Mouse (Mus musculus): ENCODE data around the gene Fcgr4. TPM values are rescaled to one million over a fixed set of nuclear protein-coding genes. Genes with fewer than 3 reads are reported as not detected.
"Not testable (repeated sequence)": the region's sequence is repeated elsewhere in the genome, so short reads cannot be mapped to it uniquely, and the experiment has no call there.

Gene Fcgr4
- total RNA-seq (2015) (34.6 and 34.8 TPM in 2 replicates), total RNA-seq (2017) (30.0 and 47.4 TPM in 2 replicates)

- peak; percentile 36; the same call in 1 of the 2 replicates for ATAC-seq (ENCODE audit: poor library complexity, severe bottlenecking)
Measured at GRCm38 (mm10) chr1:171018737-171019136, at the start of gene Fcgr4. TSS of gene Fcgr4 (plus strand) at chr1:171018920.

DNA sequence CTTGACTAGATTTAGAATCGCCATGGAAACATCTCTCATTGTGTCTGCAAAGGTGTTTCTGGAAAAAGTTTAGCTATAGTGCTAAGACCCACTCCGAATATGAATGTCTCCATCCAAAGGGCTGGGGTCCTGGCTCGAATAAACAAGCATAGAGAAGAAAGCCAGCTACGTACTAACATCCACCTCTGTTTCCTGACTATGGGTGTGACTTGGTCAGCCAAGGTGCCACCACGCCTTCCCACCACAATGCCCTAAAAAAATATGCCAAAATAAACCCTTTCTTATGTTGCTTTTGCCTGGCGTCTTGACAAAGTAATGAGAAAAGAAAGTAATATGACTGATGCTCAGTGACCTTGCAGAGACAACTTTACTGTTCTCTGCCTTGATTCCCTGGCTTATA lies 46.2 kb upstream of the Fcgr4 start:
- ATAC-seq (ENCODE audit: poor library complexity, severe bottlenecking) = no peak

- peak; percentile 76 for ATAC-seq (ENCODE audit: poor library complexity, severe bottlenecking)
Measured at GRCm38 (mm10) chr1:170972936-170973335, 45.8 kb upstream of the Fcgr4 start.

GRCm38 (mm10) chr1:170974171-170974570 lies 44.5 kb upstream of the Fcgr4 start:
- no peak for ATAC-seq (ENCODE audit: poor library complexity, severe bottlenecking)

DNA sequence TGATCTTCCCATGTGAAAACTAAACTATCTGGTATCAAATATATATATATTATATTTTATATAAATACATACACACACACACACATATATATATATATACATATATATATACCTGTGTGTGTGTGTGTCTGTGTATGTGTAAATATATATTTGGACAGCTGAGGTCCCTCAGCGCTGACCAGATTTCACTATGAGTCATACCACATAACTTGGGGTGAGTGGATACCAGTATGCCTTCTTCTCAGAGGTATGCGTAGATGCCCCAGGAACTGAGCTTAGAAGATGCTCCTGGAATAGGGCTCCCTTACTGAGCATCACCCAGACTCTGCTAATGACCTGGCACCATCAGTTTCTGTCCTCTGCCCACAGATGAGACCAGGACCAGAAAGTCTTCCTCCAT lies 44.0 kb upstream of the Fcgr4 start:
- no peak for ATAC-seq (ENCODE audit: poor library complexity, severe bottlenecking)

GRCm38 (mm10) chr1:170975350-170975749 lies 43.4 kb upstream of the Fcgr4 start:
- ATAC-seq (ENCODE audit: poor library complexity, severe bottlenecking) = 0 out of 2 replicates have a peak, but pooled peaks have one; percentile 2

DNA sequence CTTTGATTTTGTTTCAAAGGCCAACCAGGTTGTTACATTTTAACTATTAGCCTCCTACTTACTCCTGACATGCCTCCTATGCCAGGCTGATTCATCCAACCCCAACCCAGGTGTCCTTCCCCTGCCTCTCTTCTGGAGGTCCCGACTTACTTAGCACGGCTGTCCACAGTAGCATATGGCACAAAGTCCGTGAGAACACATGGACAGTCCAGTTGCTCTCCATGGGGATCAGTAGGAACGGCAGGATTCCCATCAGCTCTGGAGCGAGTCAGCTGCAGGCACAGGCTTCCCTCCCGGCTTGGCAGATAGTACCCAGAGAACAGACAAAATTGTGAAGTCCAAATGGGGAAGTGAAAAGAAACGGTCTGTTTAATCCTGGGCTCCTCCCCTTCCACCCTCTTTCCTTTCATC lies 43.0 kb upstream of the Fcgr4 start:
- ATAC-seq (ENCODE audit: poor library complexity, severe bottlenecking) = peak; percentile 77

GRCm38 (mm10) chr1:170976447-170976846 lies 42.3 kb upstream of the Fcgr4 start, which contains the start of gene Fcgr2b:
TSS of gene Fcgr2b (minus strand) at chr1:170976547.
- ATAC-seq (ENCODE audit: poor library complexity, severe bottlenecking) = no peak

- no peak for ATAC-seq (ENCODE audit: poor library complexity, severe bottlenecking)
Measured at GRCm38 (mm10) chr1:170978601-170979000, 40.1 kb upstream of the Fcgr4 start.

DNA sequence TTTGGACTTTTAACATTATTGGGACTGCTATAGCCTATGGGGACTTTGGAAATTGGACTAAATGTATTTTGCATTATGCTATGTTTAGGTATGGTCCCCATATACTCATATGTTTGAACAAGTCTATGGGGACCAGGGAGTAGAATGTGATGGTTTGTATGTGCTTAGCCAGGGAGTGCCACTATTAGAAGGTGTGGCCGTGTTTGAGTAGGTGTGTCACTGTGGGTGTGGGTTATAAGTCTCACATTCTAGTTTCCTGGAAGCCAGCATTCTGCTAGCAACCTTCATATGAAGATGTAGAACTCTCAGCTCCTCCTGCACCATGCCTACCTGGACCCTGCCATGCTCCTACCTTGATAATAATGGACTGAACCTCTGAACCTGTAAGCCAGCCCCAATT lies 37.0 kb upstream of the Fcgr4 start:
- ATAC-seq (ENCODE audit: poor library complexity, severe bottlenecking) = not testable (repeated sequence)

GRCm38 (mm10) chr1:170982301-170982700 lies 36.4 kb upstream of the Fcgr4 start:
- ATAC-seq (ENCODE audit: poor library complexity, severe bottlenecking) = no peak

GRCm38 (mm10) chr1:170983066-170983465 lies 35.7 kb upstream of the Fcgr4 start:
- peak; percentile 56; the same call in 1 of the 2 replicates for ATAC-seq (ENCODE audit: poor library complexity, severe bottlenecking)

DNA sequence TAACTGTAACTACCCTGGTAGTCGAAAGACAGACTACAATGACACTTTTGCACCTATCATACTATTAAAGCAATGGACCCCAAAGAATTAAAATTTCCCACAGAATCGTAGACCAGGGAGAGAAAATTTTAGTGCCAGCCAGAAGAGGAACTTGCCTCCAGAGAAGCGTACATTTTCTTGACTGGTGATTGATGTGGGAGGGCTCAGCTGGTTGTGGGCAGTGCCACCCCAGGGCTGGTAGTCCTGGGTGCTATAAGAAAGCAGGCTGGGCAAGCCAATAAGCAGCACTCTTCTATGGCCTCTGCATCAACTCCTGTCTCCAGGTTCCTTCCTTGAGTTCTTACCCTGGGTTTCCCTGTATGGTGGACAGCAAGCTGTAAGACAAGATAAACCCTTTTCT lies 33.6 kb upstream of the Fcgr4 start:
- peak; percentile 72 for ATAC-seq (ENCODE audit: poor library complexity, severe bottlenecking)

DNA sequence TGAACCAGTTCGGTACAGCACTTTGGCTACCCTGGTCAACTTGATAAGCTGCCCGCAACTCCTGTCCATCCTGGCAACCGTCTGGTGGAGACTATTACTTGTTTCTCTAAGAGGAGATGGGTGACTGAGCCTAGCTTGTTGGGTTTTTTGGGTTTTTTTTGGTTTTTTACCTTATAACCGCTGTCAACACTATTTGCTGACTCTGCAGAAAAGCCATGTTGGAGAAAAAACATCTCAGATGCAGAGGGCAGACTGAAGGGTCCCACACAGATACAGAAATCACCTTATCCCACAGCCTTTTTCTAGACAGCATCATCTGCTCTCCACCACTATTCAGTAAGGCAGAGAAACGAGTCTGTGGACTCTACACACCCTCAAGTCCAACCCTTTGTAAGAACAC lies 32.9 kb upstream of the Fcgr4 start:
- ATAC-seq (ENCODE audit: poor library complexity, severe bottlenecking) = no peak

DNA sequence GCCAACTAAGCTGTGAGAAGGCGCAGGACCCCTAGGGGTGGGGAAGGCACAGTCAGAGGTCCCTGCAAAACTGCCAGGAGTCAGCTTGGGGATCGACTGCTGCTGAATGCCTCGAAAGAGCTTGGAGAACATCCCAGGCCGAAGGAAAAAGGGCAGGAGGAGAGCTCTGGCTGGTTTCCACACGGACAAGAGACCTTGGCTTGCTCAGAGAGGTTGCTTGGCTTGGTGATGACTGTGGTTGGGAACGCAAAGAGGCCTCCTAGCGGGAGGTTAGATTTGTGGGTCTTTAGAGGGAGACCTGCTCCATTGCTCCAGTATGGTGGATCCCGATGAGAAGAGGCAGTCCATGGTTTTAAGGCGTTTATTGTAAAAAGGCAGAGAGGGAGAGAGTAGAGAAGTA lies 29.1 kb upstream of the Fcgr4 start:
- no peak for ATAC-seq (ENCODE audit: poor library complexity, severe bottlenecking)

GRCm38 (mm10) chr1:170992550-170992949 lies 26.2 kb upstream of the Fcgr4 start:
- ATAC-seq (ENCODE audit: poor library complexity, severe bottlenecking) = peak; percentile 70

DNA sequence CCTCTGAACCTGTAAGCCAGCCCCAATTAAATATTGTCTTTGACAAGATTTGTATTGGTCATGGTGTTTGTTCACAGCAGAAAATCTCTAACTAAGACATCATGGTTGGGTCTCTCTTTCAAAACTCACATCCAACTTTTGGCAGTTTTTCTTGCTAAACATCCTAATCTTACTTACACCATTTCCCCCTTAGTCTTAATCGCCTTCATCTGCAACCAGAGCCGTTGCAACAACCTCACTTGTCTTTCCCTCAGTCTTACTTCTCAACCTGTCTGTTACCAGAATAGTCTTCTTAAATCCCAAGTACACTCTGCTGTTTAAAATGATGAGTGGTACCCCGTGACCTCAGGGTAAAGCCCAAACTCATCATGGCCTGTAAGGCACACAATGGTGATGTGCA lies 22.7 kb upstream of the Fcgr4 start:
- ATAC-seq (ENCODE audit: poor library complexity, severe bottlenecking) = 0 out of 2 replicates have a peak, but pooled peaks have one; percentile 2

DNA sequence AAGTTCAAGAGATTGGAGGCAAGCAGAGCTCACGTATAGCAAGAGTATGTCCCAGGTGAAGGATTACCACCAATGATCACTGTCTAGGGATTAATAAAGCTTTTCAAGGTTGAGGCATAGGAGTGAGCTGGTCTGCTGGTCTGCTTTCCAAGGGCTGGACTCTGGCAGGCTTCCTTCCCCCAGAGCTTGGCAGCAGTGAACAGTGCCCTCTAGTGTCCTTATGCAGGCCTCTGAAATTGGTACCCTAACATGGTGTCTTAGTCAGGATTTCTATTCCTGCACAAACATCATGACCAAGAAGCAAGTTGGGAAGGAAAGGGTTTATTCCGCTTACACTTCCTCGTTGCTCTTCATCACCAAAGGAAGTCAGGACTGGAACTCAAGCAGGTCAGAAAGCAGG lies 22.0 kb upstream of the Fcgr4 start:
- peak; percentile 65 for ATAC-seq (ENCODE audit: poor library complexity, severe bottlenecking)

- ATAC-seq (ENCODE audit: poor library complexity, severe bottlenecking) = peak; percentile 93
Measured at GRCm38 (mm10) chr1:170997756-170998655, 20.7 kb upstream of the Fcgr4 start.

- no peak for ATAC-seq (ENCODE audit: poor library complexity, severe bottlenecking)
Measured at GRCm38 (mm10) chr1:170999811-171000210, 18.9 kb upstream of the Fcgr4 start.

GRCm38 (mm10) chr1:171005081-171005480 lies 13.6 kb upstream of the Fcgr4 start:
- ATAC-seq (ENCODE audit: poor library complexity, severe bottlenecking) = no peak

DNA sequence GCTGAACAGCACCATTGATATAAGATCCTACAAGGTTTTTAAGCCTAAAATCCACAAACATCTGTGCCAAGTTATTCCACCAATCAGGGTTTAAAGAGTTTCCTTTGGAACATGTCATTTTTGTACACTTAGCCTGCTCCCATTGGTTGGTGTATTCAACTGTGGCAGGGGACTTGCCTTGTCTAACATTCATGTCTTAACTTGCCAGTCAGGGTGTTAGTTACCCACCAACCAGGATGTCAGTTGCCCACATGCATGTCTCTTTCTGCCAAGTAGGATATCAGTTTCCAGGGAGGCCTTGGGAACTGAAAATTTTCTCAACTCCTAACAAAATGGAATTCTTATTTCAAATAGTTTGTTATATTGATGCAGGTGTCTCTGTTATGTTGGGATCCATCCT lies 13.1 kb upstream of the Fcgr4 start:
- ATAC-seq (ENCODE audit: poor library complexity, severe bottlenecking) = no peak
